Mouse (Mus musculus) liver, adult 2 months (tissue): ENCODE measurements around the gene Anapc15. TPM values are rescaled to one million over a fixed set of nuclear protein-coding genes. Genes with fewer than 3 reads are reported as not detected.

Source experiments
- DNase-seq: peaks from one replicate; pipeline ENCODE4 v3.0.0-alpha.2; 2011; ENCODE audit warnings: low read depth, low spot score; ENCODE audit errors: extremely low read depth
- H3K27ac ChIP-seq: fragments of 200-500 bp; replicated peaks from 2 replicates; pipeline ENCODE4 v1.5.1; 2012; ENCODE audit warnings: low read depth, mild to moderate bottlenecking, control low read depth, inconsistent platforms, low read length; ENCODE audit not compliant: insufficient read depth
- H3K27me3 ChIP-seq: fragments of 200-500 bp; 2 replicates; pipeline ENCODE4 v1.6.1; 2012; ENCODE audit warnings: mild to moderate bottlenecking, moderate library complexity, low read length, inconsistent platforms; ENCODE audit not compliant: control insufficient read depth, insufficient read depth
- H3K36me3 ChIP-seq: fragments of 200-500 bp; 2 replicates; pipeline ENCODE4 v1.6.1; 2012; ENCODE audit warnings: low read length, inconsistent platforms; ENCODE audit not compliant: control insufficient read depth, insufficient read depth
- H3K4me1 ChIP-seq: fragments of 200-500 bp; 2 replicates; pipeline ENCODE4 v1.6.1; 2011; ENCODE audit warnings: low read length; ENCODE audit not compliant: control insufficient read depth, insufficient read depth
- H3K4me3 ChIP-seq: fragments of 200-500 bp; 2 replicates; pipeline ENCODE4 v1.5.1; 2011; ENCODE audit warnings: low read depth, mild to moderate bottlenecking, control low read depth, low read length, moderate library complexity; ENCODE audit not compliant: insufficient read depth
- H3K79me2 ChIP-seq: fragments of 200-500 bp; 2 replicates; pipeline ENCODE4 v1.6.1; 2012; ENCODE audit warnings: inconsistent platforms, mild to moderate bottlenecking, low read length, moderate library complexity; ENCODE audit not compliant: control insufficient read depth, insufficient read depth
- H3K9ac ChIP-seq: fragments of 200-500 bp; 2 replicates; pipeline ENCODE4 v1.6.1; 2012; ENCODE audit warnings: low read depth, mild to moderate bottlenecking, control low read depth, inconsistent platforms, low read length
- CTCF ChIP-seq: fragments of 200-500 bp; IDR thresholded peaks from 2 replicates; pipeline ENCODE4 v1.5.1; 2011; ENCODE audit warnings: low read depth, low read length, control low read depth
- POLR2A ChIP-seq: fragments of 200-500 bp; IDR thresholded peaks from 2 replicates; pipeline ENCODE4 v1.6.1; 2011; ENCODE audit warnings: low read length, control low read depth; ENCODE audit not compliant: insufficient read depth; ENCODE audit errors: extremely low read depth
- WGBS: fragments of 180-500 bp; shearing (Covaris S2); methylation state at CpG from one replicate; pipeline ENCODE4 v1.1.7; 2018; 5-methylcytosine and 5-hydroxymethylcytosine counted together
- polyA plus RNA-seq: library from polyadenylated mRNA; depleted of rRNA; stranded (reverse); fragments of >200 nt; gene quantifications from 2 replicates; pipeline ENCODE4 v1.2.3, GENCODE M21; 2012
- total RNA-seq: library from RNA; depleted of rRNA; stranded (reverse); fragments of >200 nt; gene quantifications from 2 replicates; pipeline ENCODE4 v1.2.3, GENCODE M21; 2014

Anapc15 gene
- total and polyA plus RNA-seq, 2 experiments: 16.6 to 31.8 TPM

DNA sequence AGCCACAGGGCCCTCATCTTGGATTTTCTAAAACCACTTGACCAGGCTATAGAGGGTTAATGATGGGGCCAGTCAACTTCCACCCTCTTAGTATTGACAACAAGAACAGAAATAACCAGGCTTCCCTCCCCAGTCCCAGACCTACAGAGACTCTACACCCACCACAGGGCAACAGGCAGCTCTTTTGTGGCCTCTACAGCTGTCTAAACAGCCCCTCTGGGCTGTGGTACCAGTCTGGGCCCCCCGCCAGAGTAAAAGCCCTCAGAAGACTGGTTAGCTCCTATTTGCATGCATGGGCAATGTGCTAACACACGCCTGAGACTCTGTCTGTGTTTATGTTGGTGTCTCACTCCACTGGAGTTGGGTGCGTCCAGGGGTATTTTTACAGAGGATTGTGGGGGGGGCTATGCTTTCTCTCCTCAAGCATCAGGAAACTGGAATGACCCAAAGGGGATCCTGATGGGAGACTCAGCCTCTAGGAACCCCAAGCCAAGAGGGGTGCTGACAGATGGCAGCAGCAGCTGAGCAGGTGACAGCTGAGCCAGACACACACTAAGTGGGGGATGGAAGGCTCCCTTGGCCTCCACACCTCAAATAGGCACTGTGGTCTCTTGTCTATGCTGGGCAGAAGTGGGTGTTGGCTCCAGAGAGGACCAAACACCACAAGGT lies 29.5 kb upstream of the Anapc15 start:
- TF ChIP-seq CTCF (no peak), POLR2A (no peak)
- WGBS: 96% methylated on average over 3 of the region's 3 CpGs

DNA sequence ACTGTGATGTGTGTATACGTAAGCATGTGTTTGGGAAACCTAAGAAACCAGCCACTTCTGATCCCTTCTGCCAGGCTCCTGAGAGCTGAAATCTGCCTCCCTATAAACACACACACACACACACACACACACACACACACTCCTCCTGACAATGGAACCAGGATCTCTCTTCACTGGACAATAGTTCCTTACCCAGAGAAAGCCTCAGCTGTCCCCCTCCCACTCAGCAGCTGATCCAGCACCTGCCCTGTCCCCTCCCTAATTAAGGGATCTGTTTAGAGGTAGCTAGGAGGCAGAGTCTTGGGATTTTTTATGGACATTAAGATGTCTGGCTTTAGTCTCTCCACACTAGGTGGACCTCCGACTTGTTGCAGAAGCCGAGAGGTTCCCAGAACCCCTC lies 28.6 kb upstream of the Anapc15 start:
- DNase-seq: no peak
- H3K9ac ChIP-seq: no peak overlapping the region
- H3K36me3 ChIP-seq: peaks cover 20% of the 10 kb centered on the region; the same call in 1 of the 2 replicates
- peaks cover 6% of the 10 kb centered on the region; the same call in 1 of the 2 replicates for H3K79me2 ChIP-seq
- H3K4me3 ChIP-seq: no peak overlapping the region
- H3K4me1 ChIP-seq: peaks cover 4% of the 10 kb centered on the region; the same call in 1 of the 2 replicates
- WGBS: 90% methylated on average over 3 of the region's 3 CpGs
- TF ChIP-seq POLR2A (no peak), CTCF (no peak)
- no peak overlapping the region for H3K27ac ChIP-seq
- no peaks in the 10 kb centered on the region for H3K27me3 ChIP-seq

More for the DNA sequence above, 29.5 kb upstream of the Anapc15 start:
- Histone ChIP-seq H3K27ac (no peak overlapping the region), H3K4me3 (no peak overlapping the region), H3K36me3 (peaks cover 27% of the 10 kb centered on the region), H3K27me3 (no peaks in the 10 kb centered on the region), H3K4me1 (peaks cover 4% of the 10 kb centered on the region; the same call in 1 of the 2 replicates), H3K79me2 (peaks cover 6% of the 10 kb centered on the region; the same call in 1 of the 2 replicates), H3K9ac (no peak overlapping the region)
- no peak for DNase-seq

DNA sequence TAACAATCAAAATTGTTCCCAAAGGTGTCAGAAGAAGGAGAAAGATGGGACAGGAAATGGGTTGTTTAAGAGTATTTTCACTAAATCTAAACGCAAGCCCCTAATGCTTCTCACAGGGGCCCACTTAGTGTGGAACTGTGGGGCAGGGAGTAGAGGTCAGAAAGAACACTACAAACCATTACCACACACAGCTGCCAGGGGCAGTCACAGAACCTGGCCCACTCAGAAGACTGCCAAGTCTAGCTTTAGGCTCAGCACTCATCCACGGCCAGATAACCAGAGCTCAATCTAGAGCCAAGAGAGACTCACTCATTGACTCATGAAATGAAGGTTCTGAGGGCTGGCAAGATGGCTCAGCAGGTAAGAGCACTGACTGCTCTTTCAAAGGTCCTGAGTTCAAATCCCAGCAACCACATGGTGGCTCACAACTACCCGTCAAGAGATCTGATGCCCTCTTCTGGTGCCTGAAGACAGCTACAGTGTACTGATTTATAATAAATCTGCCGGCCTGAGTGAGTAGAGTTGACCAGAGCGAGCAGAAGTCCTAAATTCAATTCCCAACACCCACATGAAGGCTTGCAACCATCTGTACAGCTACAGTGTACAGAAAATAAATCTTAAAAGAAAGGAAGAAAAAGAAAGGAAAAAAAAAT lies 27.9 kb upstream of the Anapc15 start:
- H3K79me2 ChIP-seq: peaks cover 6% of the 10 kb centered on the region; the same call in 1 of the 2 replicates
- TF ChIP-seq CTCF (no peak), POLR2A (no peak)
- H3K27me3 ChIP-seq: no peaks in the 10 kb centered on the region
- H3K4me3 ChIP-seq: peak overlapping the region; percentile 95; the same call in 1 of the 2 replicates
- H3K9ac ChIP-seq: no peak overlapping the region
- DNase-seq: no peak
- H3K4me1 ChIP-seq: peaks cover 4% of the 10 kb centered on the region; the same call in 1 of the 2 replicates
- WGBS: 53% methylated on average over 5 of the region's 5 CpGs
- peaks cover 16% of the 10 kb centered on the region; the same call in 1 of the 2 replicates for H3K36me3 ChIP-seq
- no peak overlapping the region for H3K27ac ChIP-seq

DNA sequence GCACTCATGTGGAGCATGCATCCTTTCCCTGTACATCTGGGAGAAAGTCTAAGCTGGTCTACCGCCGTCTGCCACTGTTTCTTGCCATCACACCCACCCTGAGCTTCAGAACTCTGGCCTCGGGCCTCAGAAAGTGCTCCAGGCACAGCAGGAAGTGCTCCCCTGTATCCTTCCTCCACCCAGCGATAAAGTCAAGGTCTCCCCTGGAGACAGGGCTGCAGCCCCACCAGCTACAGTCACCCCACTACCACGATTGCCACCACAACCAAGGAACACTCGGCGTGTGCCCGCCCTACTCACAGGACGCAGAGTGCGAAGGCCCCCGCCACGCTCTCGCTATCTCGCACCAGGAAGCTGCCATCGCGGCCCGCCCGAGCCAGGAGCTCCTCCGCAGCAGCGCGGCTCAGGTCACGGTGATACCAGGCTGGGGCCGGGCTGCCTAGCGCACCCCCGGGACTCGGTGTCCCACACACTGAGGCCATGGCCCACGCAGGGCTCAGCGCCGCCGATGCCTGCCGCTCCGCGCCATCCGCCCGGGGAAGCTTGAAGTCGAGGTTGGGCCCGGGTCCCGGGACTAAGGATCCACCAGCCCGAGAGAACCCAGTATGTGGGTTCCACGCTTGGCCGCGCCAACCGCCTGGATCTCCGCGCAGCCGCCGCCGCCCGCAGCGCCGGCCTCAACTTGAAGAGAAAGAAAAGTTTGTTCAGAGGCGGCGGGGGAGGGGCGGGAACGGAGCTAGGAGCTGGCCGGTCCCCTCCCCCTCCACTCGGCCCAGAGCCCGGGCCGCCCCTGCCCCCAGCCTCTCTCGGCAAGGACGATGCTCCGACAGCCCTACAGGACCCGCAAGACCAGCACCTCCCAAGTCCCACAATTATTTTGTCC lies 27.0 kb upstream of the Anapc15 start:
- H3K4me1 ChIP-seq: peaks cover 4% of the 10 kb centered on the region; the same call in 1 of the 2 replicates
- no peak for DNase-seq
- peak overlapping the region; percentile 91 for H3K9ac ChIP-seq
- TF ChIP-seq CTCF (no peak), POLR2A (no peak)
- H3K36me3 ChIP-seq: peaks cover 8% of the 10 kb centered on the region; the same call in 1 of the 2 replicates
- WGBS: 2% methylated on average over 63 of the region's 63 CpGs
- H3K79me2 ChIP-seq: peaks cover 6% of the 10 kb centered on the region; the same call in 1 of the 2 replicates
- H3K27ac ChIP-seq: peak overlapping the region; percentile 95
- no peaks in the 10 kb centered on the region for H3K27me3 ChIP-seq
- peak overlapping the region; percentile 95 for H3K4me3 ChIP-seq

DNA sequence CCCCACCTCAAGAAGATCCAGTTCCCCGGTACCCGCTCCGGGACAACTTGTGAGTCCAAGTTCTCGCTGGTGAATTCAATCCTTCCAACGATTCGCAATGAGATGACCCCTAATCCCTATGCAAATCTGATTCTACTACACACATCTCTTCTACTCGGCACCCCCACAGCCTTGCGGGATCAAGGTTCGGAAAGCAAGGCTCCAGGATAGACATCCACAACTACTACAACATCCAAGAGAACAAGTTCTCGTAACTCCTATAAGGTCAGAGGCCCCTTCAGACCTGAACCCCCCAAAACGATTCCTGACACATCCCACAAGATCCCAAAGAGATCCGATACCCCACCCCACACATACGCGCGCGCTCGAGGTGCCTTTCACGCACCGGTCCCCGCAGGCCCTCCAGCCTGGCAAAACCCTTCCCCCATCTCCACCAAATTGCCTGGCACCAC lies 26.3 kb upstream of the Anapc15 start:
- H3K9ac ChIP-seq: peak overlapping the region; percentile 91
- TF ChIP-seq POLR2A: no peak
- no peak for TF ChIP-seq CTCF
- H3K79me2 ChIP-seq: peaks cover 6% of the 10 kb centered on the region; the same call in 1 of the 2 replicates
- peaks cover 4% of the 10 kb centered on the region; the same call in 1 of the 2 replicates for H3K4me1 ChIP-seq
- H3K4me3 ChIP-seq: peak overlapping the region; percentile 95
- DNase-seq: peak; percentile 51
- under 1% methylated on average over 20 of the region's 20 CpGs for WGBS
- H3K27me3 ChIP-seq: no peaks in the 10 kb centered on the region
- H3K27ac ChIP-seq: peak overlapping the region; percentile 95
- H3K36me3 ChIP-seq: peaks cover 8% of the 10 kb centered on the region; the same call in 1 of the 2 replicates
